Mouse (Mus musculus) embryonic facial prominence, embryonic 10.5 days (tissue): ENCODE measurements around the gene Vmn2r42. TPM values are rescaled to one million over a fixed set of nuclear protein-coding genes. Genes with fewer than 3 reads are reported as not detected.
"Not testable (repeated sequence)": the region's sequence is repeated elsewhere in the genome, so short reads cannot be mapped to it uniquely, and the experiment has no call there.

ENCODE experiments used
- DNase-seq: peaks from one replicate; pipeline ENCODE4 v3.0.0-alpha.2; 2017; ENCODE audit warnings: low spot score
- H3K27ac ChIP-seq: fragments of 300-500 bp; sonication (generic); replicated peaks from 2 replicates; pipeline ENCODE4 v1.5.1; 2016; ENCODE audit warnings: mild to moderate bottlenecking
- H3K27me3 ChIP-seq: fragments of 300-500 bp; sonication (generic); replicated peaks from 2 replicates; pipeline ENCODE4 v1.6.1; 2016; ENCODE audit warnings: low read depth, mild to moderate bottlenecking; ENCODE audit not compliant: poor library complexity, severe bottlenecking
- H3K36me3 ChIP-seq: fragments of 300-500 bp; sonication (generic); replicated peaks from 2 replicates; pipeline ENCODE4 v1.6.1; 2016; ENCODE audit warnings: mild to moderate bottlenecking, moderate library complexity
- H3K4me1 ChIP-seq: fragments of 300-500 bp; sonication (generic); 2 replicates; pipeline ENCODE4 v1.6.1; 2016
- H3K4me3 ChIP-seq: fragments of 300-500 bp; sonication (generic); 2 replicates; pipeline ENCODE4 v1.5.1; 2016; ENCODE audit warnings: mild to moderate bottlenecking, moderate library complexity
- H3K9me3 ChIP-seq: fragments of 300-500 bp; sonication (generic); 2 replicates; pipeline ENCODE4 v1.6.1; 2016; ENCODE audit warnings: mild to moderate bottlenecking
- WGBS: fragments of 180-500 bp; shearing (Covaris S2); methylation state at CpG from one replicate; pipeline ENCODE4 v1.1.7; 2016; 5-methylcytosine and 5-hydroxymethylcytosine counted together
- polyA plus RNA-seq: library from polyadenylated mRNA; unstranded; fragments of >200 nt; fragmentation: Nextera tagmentation; extraction: Ambion mirVana; gene quantifications from 2 replicates; pipeline ENCODE4 v1.2.1, GENCODE M21; 2016

The Vmn2r42 gene
- polyA plus RNA-seq: not detected in 2 replicates

GRCm38 (mm10) chr7:8200220-8200619 is at the start of gene Vmn2r42:
TSS of gene Vmn2r42 (minus strand) at chr7:8200320.
- H3K9me3 ChIP-seq, H3K36me3 ChIP-seq, DNase-seq, H3K4me1 ChIP-seq, H3K27ac ChIP-seq, H3K27me3 ChIP-seq, H3K4me3 ChIP-seq: not testable (repeated sequence)
- WGBS: no CpG with 5 or more reads among the region's 2 CpGs

- WGBS: no CpG with 5 or more reads among the region's 1 CpGs
- H3K27ac ChIP-seq, DNase-seq, H3K27me3 ChIP-seq, H3K9me3 ChIP-seq, H3K4me3 ChIP-seq, H3K4me1 ChIP-seq, H3K36me3 ChIP-seq: not testable (repeated sequence)
Measured at GRCm38 (mm10) chr7:8161554-8161953, 38.6 kb downstream of the Vmn2r42 start, which contains the start of gene Vmn2r41. TSS of gene Vmn2r41 (minus strand) at chr7:8161654.

Other genes with a start within 250 kb of the Vmn2r42 start
- gene Vmn2r41, start 38.7 kb downstream of the Vmn2r42 start, polyA plus RNA-seq: not detected in 2 replicates
- gene Vmn2r43, start 60.3 kb upstream of the Vmn2r42 start, polyA plus RNA-seq: not detected in 2 replicates
- not detected in 2 replicates for gene Vmn2r44, start 183.0 kb upstream of the Vmn2r42 start, polyA plus RNA-seq